Mouse (Mus musculus): Measurements from ENCODE around the gene Musk. TPM values are rescaled to one million over a fixed set of nuclear protein-coding genes. Genes with fewer than 3 reads are reported as not detected.

Gene Musk
- total RNA-seq, 2 experiments from 2014 or later = 22.2 to 30.0 TPM

DNA sequence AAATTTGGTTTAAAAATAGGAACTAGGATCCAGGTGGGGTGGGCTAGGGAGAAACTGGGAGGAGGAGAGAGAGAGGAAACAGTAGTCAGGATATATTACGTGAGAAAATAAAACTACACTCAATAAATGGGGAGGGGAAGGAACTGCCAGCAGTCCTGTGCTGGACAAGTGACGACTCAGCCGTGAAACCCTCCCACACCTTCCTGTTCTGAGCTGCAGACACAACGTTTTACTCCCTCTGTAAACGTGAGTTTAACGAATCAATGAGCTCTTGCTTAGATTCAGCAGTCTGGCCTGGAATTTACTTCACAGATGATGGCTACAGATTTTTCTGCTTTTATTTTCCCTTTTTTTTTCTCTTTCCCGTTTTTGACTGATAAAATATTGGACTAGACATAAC lies 18.8 kb downstream of the Musk start:
- no peak for DNase-seq
- intact Hi-C loops (cut with DNase I; ENCODE audit: low total_unique reads) = no loop called here

DNA sequence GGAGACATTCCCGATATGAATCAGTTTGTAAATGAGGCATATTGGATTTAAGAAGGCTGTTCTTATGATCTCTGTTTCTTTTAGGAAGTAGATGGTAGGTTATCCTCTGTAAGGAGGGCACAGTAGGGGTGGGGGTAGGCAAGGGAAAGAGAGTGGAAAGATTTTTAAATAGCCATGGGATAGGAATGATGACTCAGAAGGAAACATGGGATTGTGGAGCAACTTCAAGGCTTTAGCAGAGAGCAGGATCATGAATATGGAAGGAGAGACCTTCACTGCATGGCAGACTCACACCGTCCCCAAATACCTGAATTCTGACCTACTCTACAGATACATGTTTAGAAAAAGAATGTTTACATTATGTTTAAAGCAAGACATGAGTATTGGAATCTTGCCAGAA lies 21.7 kb downstream of the Musk start:
- DNase-seq = no peak
- intact Hi-C loops (cut with DNase I; ENCODE audit: low total_unique reads) = no loop called here

DNA sequence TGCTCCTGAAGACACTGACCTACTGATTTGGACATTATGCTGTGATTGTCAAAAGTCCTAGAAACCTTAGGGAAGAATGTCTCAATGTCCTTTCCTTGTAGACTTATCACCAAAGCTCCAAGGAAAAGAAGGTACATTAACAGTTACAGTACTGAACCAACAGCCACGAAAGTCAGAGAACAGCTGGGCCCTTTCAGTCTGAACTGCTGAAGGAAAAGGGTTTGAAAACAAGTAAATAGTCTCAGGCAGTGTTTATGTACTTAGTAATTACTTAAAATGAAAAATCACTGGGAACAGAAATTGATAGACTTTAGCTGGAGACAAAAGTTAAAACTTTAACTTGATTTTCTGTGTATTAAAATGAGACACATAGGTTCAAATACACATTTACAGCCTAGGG lies 27.6 kb downstream of the Musk start:
- DNase-seq = no peak
- intact Hi-C loops (cut with DNase I; ENCODE audit: low total_unique reads) = no loop called here

DNA sequence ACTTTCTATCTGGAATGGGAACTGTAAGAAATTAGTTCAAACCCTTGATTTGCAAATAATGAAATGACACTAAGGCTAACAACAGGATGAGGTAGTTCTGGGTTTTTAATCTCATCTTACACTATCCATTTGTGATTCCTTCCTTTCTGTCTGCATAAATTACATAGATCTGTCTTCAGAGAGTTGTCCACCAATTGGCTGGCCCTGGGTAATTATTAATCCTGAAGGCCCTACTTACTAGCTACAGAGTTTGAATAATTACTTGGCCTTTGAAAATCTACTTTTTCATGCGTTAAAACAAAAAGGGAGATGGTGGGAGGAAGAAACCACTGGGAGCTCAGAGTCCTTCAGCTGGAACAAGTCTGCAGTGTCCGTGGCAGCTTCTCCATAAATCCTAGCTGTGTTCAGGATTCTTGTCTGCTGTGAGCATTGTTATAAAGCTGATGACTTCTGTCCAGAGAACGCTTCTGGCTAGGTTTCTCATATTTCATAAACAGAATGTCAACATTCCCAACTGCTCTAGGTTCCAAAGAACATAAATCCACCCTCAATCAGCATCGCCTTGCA lies 29.3 kb downstream of the Musk start:
- intact Hi-C loops (cut with DNase I; ENCODE audit: low total_unique reads) = no loop called here
- DNase-seq = no peak

DNA sequence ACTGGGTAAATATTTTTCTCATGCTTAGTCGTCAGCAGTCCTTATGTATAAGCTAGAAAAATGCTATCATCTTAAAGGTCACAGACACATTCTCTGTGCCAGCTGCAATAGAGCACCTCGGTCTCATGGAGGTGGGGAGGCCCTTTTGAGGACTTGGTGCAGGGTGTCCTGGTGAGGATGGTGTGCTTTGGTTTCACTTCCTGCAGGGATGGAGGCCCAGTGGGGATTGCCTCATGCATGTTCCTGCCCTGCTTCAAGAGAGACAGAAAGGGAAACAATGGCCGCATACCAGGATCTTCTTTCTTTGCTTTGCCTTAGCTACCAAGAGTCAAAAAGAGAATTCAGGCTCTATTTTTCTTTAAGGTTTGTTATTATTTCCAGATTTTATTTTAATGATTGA lies 31.8 kb downstream of the Musk start:
- no peak for DNase-seq
- intact Hi-C loops (cut with DNase I; ENCODE audit: low total_unique reads) = no loop called here

DNA sequence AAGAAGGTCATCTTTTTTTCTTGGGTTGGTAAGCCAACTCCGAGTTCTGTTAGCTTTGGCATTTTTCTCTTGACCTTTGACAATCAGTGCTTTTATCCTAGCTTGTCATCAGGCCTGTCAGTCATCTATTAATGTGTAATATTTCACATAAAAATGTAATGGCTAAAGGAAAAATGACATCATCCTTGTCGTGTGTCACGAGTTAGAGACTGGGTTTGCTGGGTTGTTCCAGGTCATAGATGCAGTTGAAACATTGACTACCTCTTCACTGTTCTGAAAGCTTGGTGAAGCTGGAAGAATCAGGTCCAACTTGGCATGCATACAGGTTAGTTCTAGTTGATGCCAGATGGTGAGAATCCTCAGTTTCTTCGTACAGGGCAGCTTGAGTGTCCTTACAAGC lies 34.5 kb downstream of the Musk start:
- no peak for DNase-seq
- intact Hi-C loops (cut with DNase I; ENCODE audit: low total_unique reads) = no loop called here

DNA sequence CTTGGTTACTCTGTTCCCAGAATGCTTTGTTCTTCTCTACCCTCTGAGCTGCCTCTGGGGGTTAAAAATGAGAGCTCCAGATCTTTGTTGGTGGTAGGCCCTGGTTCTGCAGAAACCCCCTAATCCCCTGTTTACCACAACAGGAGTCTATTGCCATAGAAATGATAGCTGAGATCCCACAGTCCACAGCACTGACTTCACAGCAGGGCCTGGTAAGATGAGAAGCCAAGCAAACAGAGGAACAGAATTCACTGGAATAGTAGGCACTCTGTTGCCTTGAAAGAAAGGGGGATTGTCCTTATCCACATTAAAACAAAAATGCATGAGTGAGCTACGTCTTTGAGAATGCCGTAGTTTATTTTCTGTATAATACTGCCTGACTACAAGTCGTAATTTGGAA lies 41.0 kb downstream of the Musk start:
- DNase-seq = no peak
- intact Hi-C loops (cut with DNase I; ENCODE audit: low total_unique reads) = no loop called here

DNA sequence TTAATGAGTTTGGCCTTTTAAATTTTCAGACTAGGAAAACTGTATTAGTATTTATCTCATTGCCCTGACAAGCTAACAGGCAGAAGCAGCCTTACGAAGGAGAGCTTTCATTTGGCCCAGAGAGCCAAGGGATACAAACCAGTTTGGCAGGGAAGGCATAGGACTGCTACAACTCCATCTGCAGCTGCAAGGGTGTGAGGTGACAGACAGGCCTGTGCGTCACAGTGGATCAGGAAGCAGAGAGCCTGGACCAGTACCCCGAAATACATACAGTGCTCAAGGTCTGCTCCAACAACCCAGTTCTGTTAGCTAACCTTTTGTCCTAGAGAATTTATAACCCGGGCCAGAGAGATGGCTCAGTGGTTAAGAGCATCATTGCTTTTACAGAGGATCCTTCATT lies 42.5 kb downstream of the Musk start:
- DNase-seq = no peak
- intact Hi-C loops (cut with DNase I; ENCODE audit: low total_unique reads) = no loop called here

DNA sequence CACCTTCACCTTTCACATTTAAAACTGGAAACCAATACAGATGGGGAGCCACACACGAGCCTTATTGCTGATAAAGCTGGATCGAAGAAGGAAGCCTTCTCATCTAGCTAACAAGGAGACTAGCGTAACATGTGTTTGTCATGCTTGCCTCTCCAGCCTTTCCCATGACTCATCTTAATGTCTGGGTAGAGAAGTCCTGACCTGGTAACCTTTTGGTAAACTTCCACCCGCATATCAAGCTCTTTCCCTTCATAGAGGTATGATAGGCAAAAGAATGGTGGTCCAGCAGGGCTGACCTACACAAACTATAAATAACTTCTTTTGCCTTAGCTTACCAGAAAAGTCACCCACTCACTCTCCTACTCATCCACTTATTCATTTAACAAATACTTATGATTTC lies 44.3 kb downstream of the Musk start:
- intact Hi-C loops (cut with DNase I; ENCODE audit: low total_unique reads) = no loop called here
- no peak for DNase-seq

DNA sequence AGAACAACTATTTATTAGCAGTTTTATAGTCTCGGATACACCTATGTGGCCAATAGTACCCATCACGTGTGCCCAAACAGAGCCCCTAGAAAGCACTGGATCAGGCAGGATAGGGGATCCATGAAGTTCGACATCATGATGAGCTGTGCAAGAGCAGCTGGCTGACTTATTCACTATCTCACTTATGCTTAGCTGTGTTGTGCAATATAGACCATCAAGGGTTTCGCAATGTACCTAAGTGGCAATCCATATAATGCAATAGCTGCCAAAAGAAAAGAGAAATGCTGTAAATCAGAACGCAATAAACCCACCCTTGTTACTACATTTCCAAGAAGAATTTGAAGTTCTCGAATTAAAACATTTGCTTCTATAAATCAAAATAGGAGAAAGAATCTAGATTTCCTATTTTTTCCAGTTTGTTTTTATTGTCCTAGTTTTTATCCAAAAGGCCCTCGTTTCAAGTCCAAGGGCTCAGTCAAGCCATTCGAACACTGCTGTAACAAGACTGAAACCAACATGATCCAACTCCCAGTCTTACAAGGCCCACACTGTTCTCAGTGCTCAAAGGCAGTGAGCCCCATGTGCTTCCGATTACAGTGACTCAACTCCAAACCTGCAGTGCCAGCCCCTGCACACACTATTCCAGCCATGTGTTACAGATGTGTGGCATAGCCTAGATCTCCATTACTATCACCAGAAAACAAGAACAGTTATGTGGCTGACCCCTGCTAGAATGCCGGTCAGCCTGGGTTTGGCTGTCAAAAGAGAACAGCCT lies 45.3 kb downstream of the Musk start:
- intact Hi-C loops (cut with DNase I; ENCODE audit: low total_unique reads) = no loop called here
- DNase-seq = no peak

DNA sequence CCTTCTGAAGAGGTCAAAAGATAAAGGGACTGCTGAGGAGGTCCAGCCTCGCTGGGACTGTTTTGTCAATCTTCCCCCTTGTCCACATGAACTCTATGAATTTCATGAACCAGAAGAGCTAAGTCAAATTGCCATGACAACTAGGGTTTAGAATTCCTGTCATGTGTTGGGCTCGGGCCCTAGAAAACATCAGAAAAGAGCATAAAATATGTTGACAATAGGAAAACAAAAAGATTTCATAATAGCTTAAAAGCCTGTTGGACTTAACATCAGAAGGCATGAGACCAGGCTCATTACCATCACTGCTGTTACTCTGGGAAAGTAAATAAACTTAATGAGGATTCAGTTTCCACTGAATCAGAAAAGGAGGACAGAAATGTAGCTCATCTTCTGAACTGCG lies 46.6 kb downstream of the Musk start:
- intact Hi-C loops (cut with DNase I; ENCODE audit: low total_unique reads) = no loop called here
- no peak for DNase-seq

DNA sequence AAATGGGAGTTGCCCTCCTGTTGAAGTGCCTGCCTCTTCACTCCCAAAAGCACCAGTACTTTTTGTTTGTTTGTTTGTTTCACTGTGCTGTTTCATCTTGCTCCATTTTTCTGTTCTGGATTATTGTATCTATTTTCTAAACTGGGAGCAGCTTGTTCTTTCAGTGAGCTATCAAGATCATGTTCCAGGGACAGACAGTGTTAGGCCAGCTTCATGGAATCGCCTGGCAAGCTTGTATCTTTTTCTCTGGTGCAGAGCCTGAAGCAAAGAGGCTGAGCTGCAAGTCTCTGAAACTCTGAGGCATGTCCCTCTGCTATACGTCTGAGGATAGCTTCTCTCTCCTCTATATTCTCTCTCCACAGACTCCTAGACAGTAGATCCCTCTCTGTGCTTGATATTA lies 50.5 kb downstream of the Musk start:
- intact Hi-C loops (cut with DNase I; ENCODE audit: low total_unique reads) = no loop called here
- DNase-seq = no peak

DNA sequence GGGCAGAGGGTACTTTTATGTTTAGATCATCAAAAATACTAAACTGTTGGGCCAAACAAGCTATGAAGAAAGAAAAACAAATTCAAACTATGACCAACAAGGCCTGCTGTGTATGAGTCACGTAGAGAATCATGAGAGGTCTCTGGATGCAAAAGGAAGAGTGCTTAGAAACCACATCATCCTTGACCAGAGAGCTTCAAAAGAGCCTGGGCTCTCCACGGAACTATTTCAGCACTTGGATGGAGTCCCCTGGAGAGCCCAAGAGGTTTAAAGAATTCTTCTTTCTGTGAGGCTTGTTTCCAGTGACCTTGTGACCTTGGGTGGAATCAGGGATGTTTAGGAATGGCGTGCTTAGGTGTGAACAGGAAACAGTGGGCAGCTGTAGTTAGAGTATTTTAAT lies 53.5 kb downstream of the Musk start:
- DNase-seq = no peak
- intact Hi-C loops (cut with DNase I; ENCODE audit: low total_unique reads) = no loop called here

DNA sequence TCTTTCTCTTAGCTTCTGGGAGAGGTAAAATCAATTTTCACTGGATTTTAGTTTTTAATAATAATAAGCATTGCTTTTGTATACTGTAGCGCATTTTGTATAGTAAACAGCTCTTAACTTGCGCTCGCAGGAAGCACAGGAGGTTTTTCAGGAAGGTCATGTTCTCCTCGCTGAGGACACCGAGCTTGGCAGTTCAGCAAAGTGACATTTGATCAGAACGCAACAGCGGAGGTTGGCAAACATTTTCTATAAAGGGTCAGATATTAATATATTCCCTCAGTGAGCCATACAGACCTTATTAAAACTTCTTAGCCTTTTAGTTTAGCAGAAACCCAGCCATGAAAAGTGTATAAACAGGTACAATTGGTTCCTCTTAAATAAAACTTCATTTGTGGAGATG lies 64.4 kb downstream of the Musk start:
- no peak for DNase-seq
- intact Hi-C loops (cut with DNase I; ENCODE audit: low total_unique reads) = no loop called here

DNA sequence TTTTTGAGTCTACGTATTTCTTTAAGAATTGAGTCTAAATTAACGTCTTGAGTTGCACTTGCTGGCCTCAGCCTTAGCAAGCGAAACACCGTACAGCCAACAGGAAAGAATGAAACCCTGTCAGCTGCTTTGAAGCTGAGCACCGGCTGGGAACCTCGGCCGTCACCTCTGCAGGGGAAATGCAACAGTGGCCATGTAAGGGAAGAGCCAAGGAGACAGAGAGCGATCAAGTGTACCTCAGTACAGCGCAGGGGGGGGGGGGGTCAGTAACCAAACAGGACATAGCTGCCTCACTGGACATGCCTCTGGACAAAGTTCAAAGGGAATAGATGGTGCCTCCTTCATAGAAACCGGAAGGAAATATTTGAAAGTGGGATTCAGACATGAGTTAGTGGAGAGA lies 65.4 kb downstream of the Musk start:
- intact Hi-C loops (cut with DNase I; ENCODE audit: low total_unique reads) = no loop called here
- no peak for DNase-seq

DNA sequence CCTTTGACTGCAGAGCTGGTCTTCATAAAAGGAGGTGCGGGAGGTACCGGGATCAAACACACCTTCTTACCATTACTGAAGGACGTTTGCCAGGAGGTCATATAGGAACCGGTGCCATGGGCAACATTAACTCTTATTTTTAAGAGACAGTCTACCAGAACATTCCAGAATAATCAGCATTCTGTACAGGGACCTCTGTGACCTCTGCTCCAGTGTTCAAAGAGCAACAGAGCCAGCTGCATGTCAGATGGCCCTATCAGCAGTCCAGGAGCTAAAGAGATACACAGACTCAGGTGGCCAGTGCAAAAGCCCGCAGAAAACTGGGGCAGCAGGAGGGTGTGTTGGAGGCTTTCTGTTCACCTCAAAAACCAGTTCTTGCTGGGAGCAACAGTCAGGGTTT lies 65.8 kb downstream of the Musk start:
- no peak for DNase-seq
- intact Hi-C loops (cut with DNase I; ENCODE audit: low total_unique reads) = no loop called here

DNA sequence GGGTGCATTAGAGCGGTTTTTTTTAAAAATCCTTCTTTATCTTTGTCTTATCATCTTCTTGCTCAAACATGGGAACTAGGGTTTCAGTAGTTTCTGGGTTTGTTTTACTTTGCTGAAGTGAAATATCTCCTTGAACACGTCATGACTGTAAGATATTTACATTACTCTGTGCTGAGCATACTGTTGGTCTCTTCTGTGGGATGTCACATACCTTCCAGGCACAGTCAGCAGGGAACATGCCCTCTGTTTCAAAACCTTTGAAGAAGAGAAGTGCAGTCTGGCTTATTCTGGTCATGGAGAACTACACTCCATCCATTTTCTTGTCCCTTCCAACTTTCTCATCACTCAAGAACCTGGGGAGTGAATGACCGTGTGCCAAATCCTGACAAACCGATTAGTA lies 73.2 kb downstream of the Musk start:
- intact Hi-C loops (cut with DNase I; ENCODE audit: low total_unique reads) = no loop called here
- DNase-seq = no peak

DNA sequence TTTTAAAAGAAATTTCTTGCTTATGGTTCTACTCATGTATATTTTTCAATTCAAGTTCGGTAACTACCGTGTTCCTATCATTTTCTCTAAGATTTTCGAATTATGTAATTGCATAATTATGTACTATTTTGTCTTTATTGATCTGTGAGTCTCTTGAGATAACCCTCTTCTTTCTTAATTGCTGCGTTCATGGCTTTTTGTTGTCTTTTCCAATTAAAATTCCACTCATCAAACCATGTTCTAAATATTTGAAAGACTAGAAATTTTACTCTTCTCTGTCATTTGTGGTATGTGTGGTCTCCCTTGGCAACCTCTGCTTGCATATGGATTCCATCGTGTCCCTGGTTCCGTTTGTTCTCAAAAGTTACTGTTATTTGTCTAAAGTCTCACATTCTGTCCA lies 79.6 kb downstream of the Musk start:
- no peak for DNase-seq
- intact Hi-C loops (cut with DNase I; ENCODE audit: low total_unique reads) = no loop called here

DNA sequence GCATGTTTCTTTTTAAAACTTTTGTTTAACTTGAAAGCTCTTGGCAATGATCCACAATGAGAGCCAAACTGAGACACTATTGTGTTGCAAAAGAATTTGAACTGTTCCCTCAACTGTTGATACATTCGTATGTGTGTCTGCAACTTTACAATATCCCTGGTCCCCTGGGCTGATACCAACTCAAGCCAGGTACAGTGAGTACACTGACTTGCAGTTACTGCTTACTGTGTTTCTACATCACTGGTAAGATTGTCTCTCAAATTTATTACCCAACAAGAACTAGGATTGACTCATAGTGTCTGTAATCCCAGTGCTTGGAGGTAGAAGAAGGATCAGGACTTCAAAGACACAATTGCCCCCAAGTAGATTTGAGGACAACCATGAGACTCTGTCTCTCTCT lies 85.3 kb downstream of the Musk start:
- intact Hi-C loops (cut with DNase I; ENCODE audit: low total_unique reads) = no loop called here
- DNase-seq = no peak

DNA sequence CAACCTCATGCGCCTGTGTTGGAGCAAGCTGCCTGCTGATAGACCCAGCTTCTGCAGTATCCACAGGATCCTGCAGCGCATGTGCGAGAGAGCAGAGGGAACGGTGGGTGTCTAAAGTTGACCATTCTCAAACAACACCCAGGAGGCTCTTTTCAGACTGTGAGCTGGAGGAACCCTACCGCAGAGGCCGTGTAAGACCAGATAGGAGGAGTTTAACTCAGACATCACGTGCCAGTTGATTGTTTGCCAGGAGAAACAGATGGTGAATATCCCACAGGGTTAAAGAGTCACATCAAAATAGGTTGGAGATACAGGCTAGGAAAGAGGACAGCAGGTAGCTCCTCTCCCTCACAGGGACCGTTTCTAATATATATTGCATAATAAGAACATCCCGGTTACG lies 87.8 kb downstream of the Musk start:
- intact Hi-C loops (cut with DNase I; ENCODE audit: low total_unique reads) = no loop called here
- DNase-seq = no peak

DNA sequence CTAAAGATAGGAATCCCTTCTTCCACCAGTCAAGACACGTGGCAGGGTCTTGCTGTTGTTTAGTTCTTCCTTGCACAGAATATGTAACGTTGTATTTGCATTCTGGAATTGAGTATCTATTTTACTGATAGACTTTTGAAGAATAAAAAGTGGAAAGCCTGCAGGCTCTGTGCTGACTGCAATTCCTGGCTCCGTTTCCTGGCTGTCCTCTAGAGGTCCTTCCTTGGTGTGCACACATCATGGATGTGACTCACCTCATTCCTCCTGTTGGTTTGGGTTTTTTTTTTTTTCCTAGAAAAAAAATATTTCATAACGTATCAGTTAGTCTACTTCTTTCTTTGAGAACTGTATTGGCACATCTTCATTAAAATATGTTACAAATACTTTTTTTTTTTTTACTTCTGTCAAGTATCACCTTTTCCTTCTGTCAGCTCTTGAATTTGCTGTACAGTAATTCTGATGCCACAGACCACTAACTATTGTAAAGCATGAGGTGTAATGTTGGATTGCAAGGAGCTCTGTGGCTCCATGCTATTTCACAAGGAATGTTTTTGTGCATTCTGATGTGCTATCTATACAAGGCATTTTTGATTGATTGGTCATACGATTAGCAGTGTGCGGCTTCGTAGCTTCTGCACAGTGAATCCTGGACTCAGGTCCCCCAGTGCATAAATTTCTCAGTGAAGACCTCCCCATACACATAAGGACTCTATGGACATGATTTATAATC lies 88.5 kb downstream of the Musk start:
- intact Hi-C loops (cut with DNase I; ENCODE audit: low total_unique reads) = no loop called here
- peak; percentile 67 for DNase-seq
